Mouse (Mus musculus): Measurements from ENCODE around the gene Kifc1.
"Not testable (repeated sequence)": the region's sequence is repeated elsewhere in the genome, so short reads cannot be mapped to it uniquely, and the experiment has no call there.

The Kifc1 gene

GRCm38 (mm10) chr17:33918293-33919203 is 28.1 kb upstream of the Kifc1 start:
- peak; percentile 50 for DNase-seq

- no peak for DNase-seq
Observed at GRCm38 (mm10) chr17:33917656-33918292, 27.3 kb upstream of the Kifc1 start.

GRCm38 (mm10) chr17:33916847-33917655 is 26.6 kb upstream of the Kifc1 start:
- DNase-seq, result no peak

- DNase-seq, result peak; percentile 46
Observed at GRCm38 (mm10) chr17:33916294-33916693, 25.8 kb upstream of the Kifc1 start.

GRCm38 (mm10) chr17:33915671-33916250 is 25.3 kb upstream of the Kifc1 start, which contains the start of the genes Tapbp and Zbtb22:
Gene Tapbp (plus strand): TSS chr17:33915899.
Gene Zbtb22 (plus strand): TSS chr17:33915904.
- DNase-seq, result peak; percentile 98

GRCm38 (mm10) chr17:33914969-33915391 is 24.5 kb upstream of the Kifc1 start:
- no peak for DNase-seq

GRCm38 (mm10) chr17:33913905-33914304 is 23.4 kb upstream of the Kifc1 start:
- DNase-seq, result no peak

GRCm38 (mm10) chr17:33913264-33913663 is 22.8 kb upstream of the Kifc1 start:
- DNase-seq, result no peak

GRCm38 (mm10) chr17:33911813-33912414 is 21.5 kb upstream of the Kifc1 start:
- DNase-seq, result no peak

GRCm38 (mm10) chr17:33911052-33911812 is 20.8 kb upstream of the Kifc1 start:
- DNase-seq, result no peak

GRCm38 (mm10) chr17:33910346-33911051 is 20.0 kb upstream of the Kifc1 start:
- DNase-seq, result no peak

- DNase-seq, result peak; percentile 81
Observed at GRCm38 (mm10) chr17:33909869-33910250, 19.4 kb upstream of the Kifc1 start.

GRCm38 (mm10) chr17:33909077-33909868 is 18.8 kb upstream of the Kifc1 start, which contains the start of gene Daxx:
Gene Daxx (plus strand): TSS chr17:33909414.
- peak; percentile 99 for DNase-seq

GRCm38 (mm10) chr17:33908331-33909076 is 18.0 kb upstream of the Kifc1 start:
- DNase-seq, result peak; percentile 52

GRCm38 (mm10) chr17:33904835-33905234 is 14.4 kb upstream of the Kifc1 start, which contains the start of gene Platr17:
Gene Platr17 (plus strand): TSS chr17:33905135.
- not testable (repeated sequence) for DNase-seq

GRCm38 (mm10) chr17:33903911-33904651 is 13.6 kb upstream of the Kifc1 start:
- not testable (repeated sequence) for DNase-seq

- DNase-seq, result no peak
Observed at GRCm38 (mm10) chr17:33902491-33902890, 12.0 kb upstream of the Kifc1 start.

- DNase-seq, result no peak
Observed at GRCm38 (mm10) chr17:33902079-33902478, 11.6 kb upstream of the Kifc1 start.

Data from lung, postnatal 36 days (tissue).